Mouse (Mus musculus): ENCODE results near the gene Rpusd3. TPM values are rescaled to one million over a fixed set of nuclear protein-coding genes. Genes with fewer than 3 reads are reported as not detected.

Rpusd3 gene
- total and polyA plus RNA-seq, 2 experiments from 2014 or later, result 16.9 to 23.5 TPM

DNA sequence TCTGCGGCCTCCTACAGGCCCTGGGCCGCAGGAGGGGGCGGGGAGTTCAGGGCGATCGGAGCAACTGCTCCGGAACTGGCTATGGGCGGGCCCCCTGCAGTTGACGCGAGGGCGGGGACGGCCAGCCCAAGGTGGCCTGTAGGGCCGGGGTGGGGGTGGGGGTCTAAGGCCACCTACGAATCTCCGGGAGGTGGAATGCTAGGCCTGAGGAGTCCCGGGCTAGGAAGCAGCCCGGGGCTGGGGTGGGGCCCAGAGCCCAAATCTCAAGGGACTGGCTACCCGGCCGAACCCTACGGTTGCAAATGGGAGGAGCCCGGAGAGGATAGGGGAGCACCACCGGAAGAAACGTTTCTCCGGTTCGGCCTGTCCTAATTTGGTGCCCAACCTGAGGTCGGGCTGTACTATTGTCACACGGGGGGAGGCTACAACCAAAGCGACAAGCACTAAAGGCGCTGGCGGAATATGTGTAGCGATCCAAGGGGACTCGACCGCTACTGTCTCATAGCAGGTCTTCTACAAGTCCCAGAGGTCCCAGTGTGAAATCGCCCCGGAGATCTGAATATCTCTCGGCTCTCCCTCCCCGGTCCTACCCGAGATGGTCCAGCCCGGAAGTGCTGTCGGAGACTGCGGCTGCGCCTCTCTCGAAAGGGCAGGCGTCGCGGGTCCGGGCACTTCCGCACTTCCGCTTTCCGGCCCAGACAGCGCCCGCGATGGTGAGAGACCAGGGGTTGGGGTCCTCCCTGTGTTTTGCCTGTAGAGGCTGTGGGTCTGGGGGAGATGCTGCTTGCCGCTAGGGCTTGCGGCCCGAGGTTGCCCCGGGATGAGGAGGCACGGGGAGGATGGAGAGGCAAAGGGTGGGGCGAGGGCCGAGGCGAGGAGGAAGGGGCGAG is 41.4 kb downstream of the Rpusd3 start, which contains the start of the genes Tada3 and Arpc4:
Tada3 (minus strand) TSS at position 388 of the 890 bp plus-strand sequence.
Arpc4 (plus strand) TSS at position 620 of the 890 bp plus-strand sequence.
- TF ChIP-seq CTCF (IDR thresholded peaks at IDR 0.05; ENCODE audit: low read depth), result peak; percentile 32; the same call in 1 of the 2 replicates
- peaks cover 47% of the 10 kb centered on the region for H3K36me3 ChIP-seq (ENCODE audit: insufficient read depth)
- WGBS, result 1% methylated on average over 59 of the region's 61 CpGs

DNA sequence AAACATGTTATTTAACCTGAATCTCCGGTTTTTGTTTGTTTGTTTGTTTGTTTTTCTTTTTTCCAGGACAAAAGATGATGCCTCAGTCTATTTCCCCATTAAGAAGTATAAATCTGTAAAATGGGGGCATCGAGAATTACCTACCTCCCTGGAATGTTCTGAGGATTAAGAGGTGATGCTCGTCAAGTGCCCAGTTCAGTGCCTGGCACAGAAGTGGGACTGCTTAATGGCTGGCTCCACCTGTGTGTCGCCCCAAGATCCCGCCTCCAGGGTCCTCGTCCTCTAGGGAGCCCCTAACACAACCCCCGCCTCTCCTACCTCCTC is 42.0 kb downstream of the Rpusd3 start:
- peak overlapping the region; percentile 87 for H3K9ac ChIP-seq
- TF ChIP-seq CTCF (IDR thresholded peaks at IDR 0.05; ENCODE audit: low read depth), result no peak
- peak overlapping the region; percentile 99 for H3K4me3 ChIP-seq (ENCODE audit: low read depth, low read length)
- peak overlapping the region; percentile 91 for H3K4me2 ChIP-seq (ENCODE audit: low read depth)
- no peak for DNase-seq
- WGBS, result 10% methylated on average over 7 of the region's 7 CpGs
- ATAC-seq, result no peak
- H3K36me3 ChIP-seq (ENCODE audit: insufficient read depth), result peaks cover 52% of the 10 kb centered on the region
- H3K9me3 ChIP-seq (ENCODE audit: low read length), result no peaks in the 10 kb centered on the region
- H3K27me3 ChIP-seq (ENCODE audit: insufficient read depth, low read length), result no peaks in the 10 kb centered on the region
- peaks cover 14% of the 10 kb centered on the region for H3K4me1 ChIP-seq (ENCODE audit: insufficient read depth)
- peak overlapping the region; percentile 86 for H3K27ac ChIP-seq (ENCODE audit: low read depth, low read length)

More for the DNA sequence above, 41.4 kb downstream of the Rpusd3 start, which contains the start of the genes Tada3 and Arpc4:
- peak; percentile 97 for DNase-seq
- ATAC-seq, result peak; percentile 97
- peaks cover 14% of the 10 kb centered on the region for H3K4me1 ChIP-seq (ENCODE audit: insufficient read depth)
- H3K27me3 ChIP-seq (ENCODE audit: insufficient read depth, low read length), result no peaks in the 10 kb centered on the region
- peak within 1 kb of the TSS; percentile 91 for H3K4me2 ChIP-seq (ENCODE audit: low read depth)
- H3K9me3 ChIP-seq (ENCODE audit: low read length), result no peaks in the 10 kb centered on the region
- H3K9ac ChIP-seq, result peak within 1 kb of the TSS; percentile 87
- peak within 1 kb of the TSS; percentile 99 for H3K4me3 ChIP-seq (ENCODE audit: low read depth, low read length)
- H3K27ac ChIP-seq (ENCODE audit: low read depth, low read length), result peak within 1 kb of the TSS; percentile 86

DNA sequence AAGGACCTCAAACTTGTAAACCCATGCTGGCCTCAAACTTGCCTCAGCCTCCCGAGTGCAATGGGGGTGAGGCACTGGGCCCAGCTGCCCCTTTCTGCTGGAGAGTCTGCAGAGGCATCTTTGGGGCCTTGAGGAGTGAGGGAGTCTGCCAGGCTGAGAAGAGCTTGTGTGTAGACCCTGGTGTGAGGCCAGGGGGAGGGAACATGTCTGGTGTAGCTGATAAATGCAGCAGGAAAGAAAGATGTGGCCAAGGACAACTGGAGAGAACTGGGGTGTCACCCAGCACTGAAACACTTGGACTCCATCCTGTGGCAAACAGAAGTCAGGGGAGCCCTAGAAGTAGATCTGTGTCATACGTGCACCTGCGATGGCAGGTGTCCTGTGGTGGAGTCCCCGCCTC is 45.6 kb downstream of the Rpusd3 start:
- 95% methylated on average over 4 of the region's 4 CpGs for WGBS
- H3K9me3 ChIP-seq (ENCODE audit: low read length), result no peaks in the 10 kb centered on the region
- H3K27ac ChIP-seq (ENCODE audit: low read depth, low read length), result no peak overlapping the region
- H3K4me1 ChIP-seq (ENCODE audit: insufficient read depth), result peaks cover 5% of the 10 kb centered on the region; the same call in 1 of the 2 replicates
- DNase-seq, result no peak
- H3K9ac ChIP-seq, result no peak overlapping the region
- no peak for TF ChIP-seq CTCF (IDR thresholded peaks at IDR 0.05; ENCODE audit: low read depth)
- no peak for ATAC-seq
- H3K36me3 ChIP-seq (ENCODE audit: insufficient read depth), result peaks cover 72% of the 10 kb centered on the region
- no peak overlapping the region for H3K4me2 ChIP-seq (ENCODE audit: low read depth)
- H3K27me3 ChIP-seq (ENCODE audit: insufficient read depth, low read length), result no peaks in the 10 kb centered on the region
- H3K4me3 ChIP-seq (ENCODE audit: low read depth, low read length), result no peak overlapping the region

DNA sequence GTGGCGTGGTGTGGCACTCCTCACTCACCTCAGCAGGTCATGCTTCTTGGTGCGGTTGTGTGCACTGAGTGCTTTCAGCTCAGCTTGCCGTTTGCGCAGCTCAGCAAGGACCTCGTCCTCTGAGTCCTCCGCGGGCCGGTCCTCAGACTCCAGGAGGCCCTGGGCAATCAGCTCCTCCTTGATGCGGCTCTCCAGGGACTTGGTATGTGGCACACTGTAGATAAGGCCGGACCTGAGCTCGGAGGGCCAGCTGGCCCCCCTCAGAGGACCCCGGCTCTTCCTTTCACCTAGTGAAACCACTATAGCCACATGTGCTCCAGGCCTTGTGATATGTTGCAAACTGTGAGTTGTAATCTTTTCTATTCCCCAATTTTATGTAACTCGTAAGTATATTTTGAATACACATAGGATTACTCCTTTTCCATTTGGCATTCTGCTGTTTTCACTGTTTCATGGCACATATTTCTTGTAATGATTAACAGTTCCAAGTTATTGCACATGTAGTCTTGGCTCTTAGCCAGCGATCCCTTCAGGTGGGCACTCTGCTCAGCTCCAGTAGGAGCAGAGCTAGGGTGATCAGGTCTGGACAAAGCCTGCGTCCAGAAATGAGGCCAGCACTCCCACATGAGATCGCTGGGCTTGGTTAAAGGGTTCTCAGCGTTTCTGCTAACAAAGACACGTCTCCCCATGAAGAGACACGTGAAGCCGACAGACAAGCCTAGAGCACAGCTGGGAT is 48.8 kb downstream of the Rpusd3 start:
- ATAC-seq (no peak), DNase-seq (no peak)
- H3K9me3 ChIP-seq (ENCODE audit: low read length), result no peaks in the 10 kb centered on the region

DNA sequence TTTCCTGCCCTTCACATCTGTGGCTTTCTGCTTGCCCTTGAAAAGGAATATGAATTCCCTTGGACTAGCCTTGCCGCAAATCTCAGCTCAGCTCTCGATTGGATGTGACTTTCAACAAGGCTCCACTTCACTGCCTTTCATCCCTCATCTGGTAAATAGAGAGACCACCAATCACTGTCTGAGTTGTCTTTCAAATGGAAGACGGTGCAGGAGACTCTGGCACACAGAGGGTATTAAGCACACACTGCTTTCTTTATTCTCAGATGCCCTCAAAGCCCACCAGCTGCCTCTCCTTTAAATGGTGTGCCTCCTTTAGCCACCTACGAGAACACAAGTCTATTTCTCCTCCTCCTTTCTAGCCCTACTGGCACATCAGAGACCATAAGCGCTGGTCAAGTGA is 50.6 kb downstream of the Rpusd3 start:
- WGBS, result 76% methylated on average over 5 of the region's 5 CpGs
- DNase-seq (no peak), ATAC-seq (peak; percentile 61)
- Histone ChIP-seq H3K9me3 (ENCODE audit: low read length) (no peaks in the 10 kb centered on the region), H3K9ac (no peak overlapping the region), H3K4me1 (ENCODE audit: insufficient read depth) (no peaks in the 10 kb centered on the region), H3K27me3 (ENCODE audit: insufficient read depth, low read length) (no peaks in the 10 kb centered on the region), H3K36me3 (ENCODE audit: insufficient read depth) (peaks cover 57% of the 10 kb centered on the region), H3K27ac (ENCODE audit: low read depth, low read length) (no peak overlapping the region), H3K4me2 (ENCODE audit: low read depth) (no peak overlapping the region), H3K4me3 (ENCODE audit: low read depth, low read length) (no peak overlapping the region)
- TF ChIP-seq CTCF (IDR thresholded peaks at IDR 0.05; ENCODE audit: low read depth), result no peak

More for the DNA sequence above, 48.8 kb downstream of the Rpusd3 start:
- no peaks in the 10 kb centered on the region for H3K27me3 ChIP-seq (ENCODE audit: insufficient read depth, low read length)
- TF ChIP-seq CTCF (IDR thresholded peaks at IDR 0.05; ENCODE audit: low read depth), result no peak
- H3K4me1 ChIP-seq (ENCODE audit: insufficient read depth), result no peaks in the 10 kb centered on the region
- H3K27ac ChIP-seq (ENCODE audit: low read depth, low read length), result no peak overlapping the region
- WGBS, result 93% methylated on average over 20 of the region's 20 CpGs
- no peak overlapping the region for H3K4me3 ChIP-seq (ENCODE audit: low read depth, low read length)
- H3K9ac ChIP-seq, result no peak overlapping the region
- no peak overlapping the region for H3K4me2 ChIP-seq (ENCODE audit: low read depth)
- H3K36me3 ChIP-seq (ENCODE audit: insufficient read depth), result peaks cover 74% of the 10 kb centered on the region

DNA sequence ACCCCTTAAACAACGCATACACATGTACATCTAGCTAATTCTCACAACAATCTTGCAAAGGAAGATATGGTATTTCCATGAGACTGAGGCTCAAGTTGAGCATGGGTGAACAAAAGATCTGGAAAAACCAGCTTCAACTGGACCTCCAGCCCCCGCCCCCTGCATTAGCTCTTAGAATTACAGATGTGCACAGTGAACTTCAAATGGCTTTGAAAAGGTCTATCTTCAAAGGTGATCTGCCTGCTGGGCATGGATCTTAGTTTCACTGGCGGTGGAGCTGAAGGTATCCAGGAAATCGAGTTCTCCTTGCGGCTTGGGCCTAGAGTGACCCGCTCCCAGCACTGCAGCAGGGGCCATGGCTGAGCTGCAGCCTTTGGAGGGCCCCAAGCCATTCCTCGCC is 51.0 kb downstream of the Rpusd3 start:
- Histone ChIP-seq H3K9me3 (ENCODE audit: low read length) (no peaks in the 10 kb centered on the region), H3K4me3 (ENCODE audit: low read depth, low read length) (no peak overlapping the region), H3K4me1 (ENCODE audit: insufficient read depth) (no peaks in the 10 kb centered on the region), H3K27ac (ENCODE audit: low read depth, low read length) (no peak overlapping the region), H3K27me3 (ENCODE audit: insufficient read depth, low read length) (no peaks in the 10 kb centered on the region), H3K36me3 (ENCODE audit: insufficient read depth) (peaks cover 52% of the 10 kb centered on the region), H3K4me2 (ENCODE audit: low read depth) (no peak overlapping the region), H3K9ac (no peak overlapping the region)
- DNase-seq (no peak), ATAC-seq (0 out of 2 replicates have a peak, but pooled peaks have one; percentile 5)
- WGBS, result 90% methylated on average over 7 of the region's 7 CpGs
- TF ChIP-seq CTCF (IDR thresholded peaks at IDR 0.05; ENCODE audit: low read depth), result no peak

Data from forebrain, postnatal 0 days (tissue).